Mouse (Mus musculus) intestine, embryonic 14.5 days (tissue): ENCODE results near the gene Gm21650. TPM values are rescaled to one million over a fixed set of nuclear protein-coding genes. Genes with fewer than 3 reads are reported as not detected.
"Not testable (repeated sequence)": the region's sequence is repeated elsewhere in the genome, so short reads cannot be mapped to it uniquely, and the experiment has no call there.

ENCODE experiments used
- ATAC-seq: fragments of 200-750 bp; cut with Nextera tagmentation; replicated peaks from 2 replicates; pipeline ENCODE4 v1.8.0; 2017; ENCODE audit warnings: low read depth, moderate number of reproducible peaks, moderate TSS enrichment, moderate library complexity; ENCODE audit not compliant: low FRiP score, low TSS enrichment
- DNase-seq: peaks from one replicate; pipeline ENCODE4 v3.0.0-alpha.2; 2018; ENCODE audit warnings: low spot score
- H3K27ac ChIP-seq: fragments of 300-500 bp; sonication (generic); 2 replicates; pipeline ENCODE4 v1.5.1; 2014; ENCODE audit warnings: low read depth, mild to moderate bottlenecking, control low read depth
- H3K27me3 ChIP-seq: fragments of 300-500 bp; sonication (generic); replicated peaks from 2 replicates; pipeline ENCODE4 v1.6.1; 2014; ENCODE audit warnings: low read length, control low read depth; ENCODE audit not compliant: control insufficient read depth, insufficient read depth
- H3K36me3 ChIP-seq: fragments of 300-500 bp; sonication (generic); 2 replicates; pipeline ENCODE4 v1.6.1; 2014; ENCODE audit warnings: low read length, control low read depth; ENCODE audit not compliant: control insufficient read depth, insufficient read depth
- H3K4me1 ChIP-seq: fragments of 300-500 bp; sonication (generic); replicated peaks from 2 replicates; pipeline ENCODE4 v1.6.1; 2014; ENCODE audit warnings: low read length, control low read depth, mixed read lengths; ENCODE audit not compliant: control insufficient read depth, insufficient read depth
- H3K4me2 ChIP-seq: fragments of 300-500 bp; sonication (generic); 2 replicates; pipeline ENCODE4 v1.6.1; 2014; ENCODE audit warnings: low read length
- H3K4me3 ChIP-seq: fragments of 300-500 bp; sonication (generic); 2 replicates; pipeline ENCODE4 v1.5.1; 2014; ENCODE audit warnings: low read depth, low read length, control low read depth, mixed read lengths
- H3K9ac ChIP-seq: fragments of 300-500 bp; sonication (generic); 2 replicates; pipeline ENCODE4 v1.6.1; 2014; ENCODE audit warnings: mild to moderate bottlenecking, low read length
- H3K9me3 ChIP-seq: fragments of 300-500 bp; sonication (generic); 2 replicates; pipeline ENCODE4 v1.6.1; 2016; ENCODE audit warnings: low read length, control low read depth; ENCODE audit not compliant: control insufficient read depth
- WGBS: fragments of 180-500 bp; shearing (Covaris S2); extraction: QIAGEN DNeasy Blood & Tissue Kit; methylation state at CpG from one replicate; pipeline ENCODE4 v1.1.7; 2014; 5-methylcytosine and 5-hydroxymethylcytosine counted together
- polyA plus RNA-seq: library from polyadenylated mRNA; unstranded; fragments of >200 nt; fragmentation: Nextera tagmentation; extraction: Ambion mirVana; gene quantifications from 2 replicates; pipeline ENCODE4 v1.2.1, GENCODE M21; 2014

Gm21650 gene
- not detected in 2 replicates for polyA plus RNA-seq

DNA sequence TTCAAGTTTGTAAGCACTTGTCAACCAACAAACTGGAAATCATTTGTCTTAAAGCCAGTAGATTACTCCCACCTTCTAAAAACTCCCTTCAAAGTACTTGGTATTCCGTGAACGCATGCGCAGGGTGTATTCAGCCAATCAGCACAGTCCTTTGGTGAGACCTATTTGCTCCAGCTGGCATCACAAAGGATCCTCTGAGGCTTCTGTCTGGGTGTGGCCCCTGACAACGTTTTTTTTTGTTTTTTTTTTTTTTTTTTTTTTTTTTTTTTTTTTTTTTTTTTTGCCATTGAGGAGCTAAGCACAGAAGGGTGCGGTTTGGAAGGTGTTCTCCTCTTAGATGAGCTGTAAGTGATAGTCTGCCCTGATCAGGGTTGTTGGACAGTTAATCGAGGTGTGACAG is at the start of gene Gm21650:
Gm21650 (plus strand) TSS at position 301 of the 400 bp plus-strand sequence.
- ATAC-seq, H3K27me3 ChIP-seq, H3K9me3 ChIP-seq, H3K27ac ChIP-seq, H3K36me3 ChIP-seq, H3K4me3 ChIP-seq, DNase-seq, H3K4me1 ChIP-seq, H3K9ac ChIP-seq, H3K4me2 ChIP-seq: not testable (repeated sequence)
- no CpG with 5 or more reads among the region's 6 CpGs for WGBS
